ENCODE assay signal across 1 mouse cellular context in the genomic region with DNA sequence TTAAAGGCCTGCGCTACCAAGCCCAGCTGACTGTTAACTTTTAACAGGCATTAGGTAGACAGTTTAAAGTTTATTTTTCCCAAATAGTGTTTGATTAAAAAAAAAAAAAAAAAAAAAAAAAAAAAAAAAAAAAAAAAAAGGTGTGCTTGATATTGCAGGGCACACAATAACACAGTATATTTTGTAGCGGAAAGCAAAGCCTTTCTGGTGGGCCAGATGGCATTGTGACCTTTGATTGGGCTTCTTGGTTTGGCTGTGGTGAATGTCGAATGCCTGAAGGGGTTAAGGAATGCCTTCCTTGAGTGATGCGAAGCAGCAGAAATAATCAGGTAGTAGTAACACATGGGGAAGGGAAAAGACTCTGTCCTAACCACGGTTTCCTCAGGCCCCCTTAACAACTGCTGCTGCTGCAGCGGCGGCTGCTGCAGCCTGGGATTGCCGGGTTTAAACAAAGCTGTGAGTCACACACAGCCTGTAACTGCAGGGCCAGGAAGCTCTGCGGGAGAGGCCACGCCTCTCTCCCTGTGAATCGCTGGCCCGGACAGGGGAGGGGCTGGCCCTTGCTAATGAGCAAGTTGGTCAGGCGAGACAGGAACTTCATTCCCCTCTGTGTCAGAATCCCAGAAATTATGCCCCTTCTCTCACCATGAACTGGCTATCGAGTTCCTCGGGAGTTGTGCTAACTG.
TF ChIP-seq lines count a peak whose summit lies in the region.

No protein-coding gene starts in this region.

TF ChIP-seq in CH12.LX, 34 proteins besides CTCF, POLR2A, EP300 and RAD21 (continued from another document):
- TF ChIP-seq TBP (conservative IDR thresholded peaks at IDR 0.05; ENCODE audit: low read depth, low read length) (peak; percentile 27; the same call in 1 of the 2 replicates), ZNF384 (IDR thresholded peaks at IDR 0.05; ENCODE audit: low read depth, low read length) (peak; percentile 78), MYC (IDR thresholded peaks at IDR 0.05; ENCODE audit: low read depth, low read length) (no peak), ELF1 (IDR thresholded peaks at IDR 0.05; ENCODE audit: low read depth, low read length) (peak; percentile 69), POLR2AphosphoS2 (IDR thresholded peaks at IDR 0.05; ENCODE audit: low read depth, low read length) (no peak), UBTF (IDR thresholded peaks at IDR 0.05; ENCODE audit: low read depth, low read length) (no peak), NRF1 (IDR thresholded peaks at IDR 0.05; ENCODE audit: low read depth, low read length) (peak; percentile 16; the same call in 1 of the 2 replicates), HCFC1 (IDR thresholded peaks at IDR 0.05; ENCODE audit: low read depth, low read length) (no peak)
TF ChIP-seq in CH12.LX: peak in this region for 6.
